Mouse (Mus musculus) thymus, adult 2 months (tissue): ENCODE measurements around the gene Gtf2ird1. TPM values are rescaled to one million over a fixed set of nuclear protein-coding genes. Genes with fewer than 3 reads are reported as not detected.
"Not testable (repeated sequence)": the region's sequence is repeated elsewhere in the genome, so short reads cannot be mapped to it uniquely, and the experiment has no call there.

Source experiments
- DNase-seq: peaks from one replicate; pipeline ENCODE4 v3.0.0; 2021
- H3K27ac ChIP-seq: fragments of 200-500 bp; 2 replicates; pipeline ENCODE4 v1.5.1; 2012; ENCODE audit warnings: low read length, control low read depth; ENCODE audit not compliant: control insufficient read depth, insufficient read depth
- H3K27me3 ChIP-seq: fragments of 200-500 bp; 2 replicates; pipeline ENCODE4 v1.6.1; 2012; ENCODE audit warnings: mild to moderate bottlenecking, low read length, moderate library complexity, mixed read lengths; ENCODE audit not compliant: control insufficient read depth, insufficient read depth
- H3K36me3 ChIP-seq: fragments of 200-500 bp; 2 replicates; pipeline ENCODE4 v1.6.1; 2012; ENCODE audit warnings: mild to moderate bottlenecking, low read length, moderate library complexity; ENCODE audit not compliant: control insufficient read depth, insufficient read depth
- H3K4me1 ChIP-seq: fragments of 200-500 bp; replicated peaks from 2 replicates; pipeline ENCODE4 v1.6.1; 2012; ENCODE audit warnings: low read length; ENCODE audit not compliant: control insufficient read depth, insufficient read depth
- H3K4me3 ChIP-seq: fragments of 200-500 bp; 2 replicates; pipeline ENCODE4 v1.5.1; 2012; ENCODE audit warnings: mild to moderate bottlenecking, low read length, control low read depth, moderate library complexity; ENCODE audit not compliant: control insufficient read depth, insufficient read depth
- CTCF ChIP-seq: fragments of 200-500 bp; IDR thresholded peaks from 2 replicates; pipeline ENCODE4 v1.5.1; 2012; ENCODE audit warnings: mild to moderate bottlenecking, control low read depth, low read length, moderate library complexity, borderline replicate concordance; ENCODE audit not compliant: control insufficient read depth, poor library complexity, insufficient read depth; ENCODE audit errors: extremely low read depth
- POLR2A ChIP-seq: fragments of 200-500 bp; IDR thresholded peaks from 2 replicates; pipeline ENCODE4 v1.6.1; 2012; ENCODE audit warnings: mild to moderate bottlenecking, low read length, control low read depth, moderate library complexity; ENCODE audit not compliant: control insufficient read depth, poor library complexity, insufficient read depth; ENCODE audit errors: extremely low read depth
- WGBS: fragments of 180-500 bp; shearing (Covaris S2); methylation state at CpG from one replicate; pipeline ENCODE4 v1.1.7; 2018; 5-methylcytosine and 5-hydroxymethylcytosine counted together
- polyA plus RNA-seq: library from polyadenylated mRNA; depleted of rRNA; stranded (reverse); fragments of >200 nt; gene quantifications from 2 replicates; pipeline ENCODE4 v1.2.3, GENCODE M21; 2012

Gene Gtf2ird1
- polyA plus RNA-seq, 1 experiment, result 75.6 TPM

DNA sequence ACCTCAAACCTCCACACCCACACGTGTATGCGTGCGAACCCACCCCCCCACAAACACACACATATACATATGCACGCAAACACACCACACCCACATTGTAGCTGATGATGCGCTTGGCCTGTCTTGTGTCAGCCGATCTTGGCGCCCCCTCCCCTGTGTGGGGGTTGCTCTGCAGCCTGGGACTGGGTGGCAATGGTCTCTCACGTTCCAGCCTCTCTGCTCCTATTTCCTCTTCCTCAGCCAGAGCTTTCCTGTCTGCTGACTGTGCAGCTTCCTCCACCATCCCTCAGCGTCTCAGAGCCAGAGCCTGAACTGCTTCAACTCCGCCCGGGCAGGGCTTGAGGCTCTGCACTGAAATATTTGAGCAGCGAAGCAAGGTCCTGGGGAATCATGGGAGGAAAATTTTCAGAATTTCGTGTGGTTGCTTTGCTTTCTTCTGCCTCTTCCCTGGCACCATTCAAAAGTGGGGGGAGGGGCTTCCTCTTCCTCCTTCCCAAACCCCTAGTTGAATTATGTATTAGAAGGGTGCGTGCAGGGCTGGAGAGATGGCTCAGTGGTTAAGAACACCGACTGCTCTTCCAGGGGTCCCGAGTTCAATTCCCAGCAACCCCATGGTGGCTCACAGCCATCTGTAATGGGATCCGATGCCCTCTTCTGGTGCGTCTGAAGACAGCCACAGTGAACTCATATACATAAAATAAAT lies 113.9 kb downstream of the Gtf2ird1 start:
- TF ChIP-seq POLR2A, result no peak
- TF ChIP-seq CTCF, result no peak
- no peaks in the 10 kb centered on the region for H3K36me3 ChIP-seq
- H3K27me3 ChIP-seq, result no peaks in the 10 kb centered on the region
- H3K4me1 ChIP-seq, result peaks cover 8% of the 10 kb centered on the region
- DNase-seq, result peak; percentile 17
- H3K4me3 ChIP-seq, result no peak overlapping the region
- WGBS, result 56% methylated on average over 18 of the region's 18 CpGs
- H3K27ac ChIP-seq, result no peak overlapping the region

DNA sequence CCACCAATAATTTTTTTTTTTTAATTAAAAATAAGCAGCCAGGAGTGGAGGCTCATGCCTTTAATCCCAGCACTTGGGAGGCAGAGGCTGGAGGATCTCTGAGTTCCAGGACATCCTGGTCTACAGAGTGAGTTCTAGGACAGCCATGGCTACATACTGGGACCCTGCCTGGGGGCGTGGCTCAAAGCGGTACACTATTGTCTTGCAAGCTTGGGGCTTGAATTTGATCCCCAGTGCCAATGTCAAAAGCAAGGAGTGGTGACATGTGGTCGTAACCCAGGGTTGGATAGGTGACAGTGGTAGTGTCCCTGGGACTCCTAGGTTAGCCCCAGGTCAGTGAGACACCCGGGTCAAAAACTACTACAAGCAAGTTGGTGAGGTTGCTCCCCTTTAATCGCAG lies 114.8 kb downstream of the Gtf2ird1 start:
- no peak overlapping the region for H3K27ac ChIP-seq
- no peak overlapping the region for H3K4me3 ChIP-seq
- 95% methylated on average over 5 of the region's 5 CpGs for WGBS
- H3K4me1 ChIP-seq, result peaks cover 14% of the 10 kb centered on the region
- no peaks in the 10 kb centered on the region for H3K36me3 ChIP-seq
- TF ChIP-seq POLR2A (no peak), CTCF (no peak)
- DNase-seq, result no peak
- no peaks in the 10 kb centered on the region for H3K27me3 ChIP-seq

DNA sequence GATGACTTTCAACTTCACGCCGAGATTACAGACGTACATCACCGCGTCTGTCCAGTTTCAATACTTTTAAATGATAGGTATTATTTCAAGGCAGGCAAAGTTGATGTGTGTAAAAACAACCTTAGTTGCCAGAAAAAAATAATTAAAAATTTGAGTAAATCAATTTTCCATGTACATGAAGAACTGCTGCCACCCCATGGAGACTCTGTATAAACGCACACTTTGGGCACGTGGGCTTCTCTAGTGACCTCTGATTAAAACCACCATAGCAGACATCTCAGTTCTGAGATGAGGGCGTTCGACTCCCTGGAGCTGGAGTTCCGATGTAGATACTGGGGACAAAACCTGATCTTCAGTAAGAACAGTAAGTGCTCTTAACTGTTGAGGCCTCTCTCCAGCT lies 115.2 kb downstream of the Gtf2ird1 start:
- TF ChIP-seq CTCF (no peak), POLR2A (no peak)
- no peaks in the 10 kb centered on the region for H3K36me3 ChIP-seq
- peak; percentile 28 for DNase-seq

DNA sequence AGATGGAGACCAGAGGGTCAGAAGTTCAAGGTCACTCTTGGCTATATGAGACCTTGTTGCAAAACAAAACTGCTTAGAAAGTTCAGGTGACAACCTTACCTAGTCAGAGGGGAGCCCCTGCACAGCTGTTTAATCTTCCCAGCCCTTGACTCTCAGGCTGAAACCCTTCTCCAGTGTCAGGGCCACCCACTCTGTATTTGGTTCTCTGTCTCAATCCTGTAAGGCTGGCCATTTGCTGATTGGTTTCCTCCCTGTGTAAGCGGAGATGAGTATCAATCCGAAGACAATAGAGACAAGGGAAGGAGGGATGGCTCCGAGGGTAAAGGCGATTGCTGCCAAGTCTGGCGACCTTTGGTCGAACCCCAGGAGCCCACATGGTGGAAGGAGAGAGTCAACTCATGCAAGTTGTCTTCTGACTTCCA lies 116.4 kb downstream of the Gtf2ird1 start:
- no peaks in the 10 kb centered on the region for H3K36me3 ChIP-seq
- H3K4me1 ChIP-seq, result peaks cover 17% of the 10 kb centered on the region
- H3K27me3 ChIP-seq, result no peaks in the 10 kb centered on the region
- DNase-seq, result no peak
- no peak overlapping the region for H3K4me3 ChIP-seq
- WGBS, result 92% methylated on average over 6 of the region's 6 CpGs
- TF ChIP-seq POLR2A (no peak), CTCF (no peak)
- no peak overlapping the region for H3K27ac ChIP-seq

More for the DNA sequence above, 115.2 kb downstream of the Gtf2ird1 start:
- Histone ChIP-seq H3K4me1 (peaks cover 17% of the 10 kb centered on the region), H3K27me3 (no peaks in the 10 kb centered on the region), H3K27ac (no peak overlapping the region), H3K4me3 (no peak overlapping the region)
- 54% methylated on average over 10 of the region's 10 CpGs for whole genome bisulfite sequencing

DNA sequence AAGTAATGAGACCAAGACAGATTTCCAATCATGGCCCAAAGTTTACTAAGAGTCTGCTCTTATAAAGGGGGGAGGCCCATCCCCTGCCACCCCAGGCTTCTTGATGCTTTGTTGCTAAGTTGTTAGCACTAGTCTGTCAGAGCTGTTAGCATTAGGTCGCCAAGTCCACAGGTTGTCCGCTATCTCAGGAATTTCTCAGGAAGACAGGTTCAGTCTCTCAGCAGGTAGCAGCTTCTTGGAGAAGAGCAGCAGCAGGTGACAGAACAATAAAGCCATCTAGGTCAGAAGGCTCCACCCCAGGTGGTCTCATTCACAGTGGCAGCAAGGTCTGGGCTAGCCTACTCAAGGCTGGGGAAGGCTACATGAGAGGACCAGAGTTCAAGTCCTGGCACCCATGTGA lies 119.5 kb downstream of the Gtf2ird1 start:
- H3K4me3 ChIP-seq, H3K27ac ChIP-seq, DNase-seq, H3K36me3 ChIP-seq, H3K27me3 ChIP-seq: not testable (repeated sequence)
- peaks cover 27% of the 10 kb centered on the region for H3K4me1 ChIP-seq
- 99% methylated on average over 2 of the region's 2 CpGs for WGBS

DNA sequence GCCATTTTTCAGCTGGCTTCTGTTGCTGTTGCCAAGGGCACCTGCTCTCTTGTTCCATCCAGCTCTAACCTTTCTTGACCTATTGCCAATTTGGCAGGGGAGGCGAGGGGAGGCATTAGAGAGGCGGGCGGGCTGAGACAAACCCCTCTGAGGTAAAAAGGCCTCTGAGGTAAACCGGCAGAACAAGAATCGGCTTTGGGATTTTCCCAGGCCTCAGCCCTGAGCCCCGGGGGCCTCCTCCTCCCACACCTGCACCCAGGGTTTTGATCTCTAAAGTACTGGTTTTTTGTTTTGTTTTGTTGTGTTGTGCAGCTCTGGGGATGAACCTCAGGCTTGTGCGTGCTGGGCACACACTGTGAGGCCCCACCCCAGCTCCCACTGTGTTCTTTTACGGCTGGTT lies 123.8 kb downstream of the Gtf2ird1 start:
- DNase-seq, result peak; percentile 59
- no peak for TF ChIP-seq POLR2A
- TF ChIP-seq CTCF, result 0 out of 2 replicates have a peak, but pooled peaks have one; percentile 17
- Histone ChIP-seq H3K36me3 (no peaks in the 10 kb centered on the region), H3K4me3 (no peak overlapping the region), H3K4me1 (peaks cover 25% of the 10 kb centered on the region), H3K27me3 (no peaks in the 10 kb centered on the region), H3K27ac (peak overlapping the region; percentile 55)
- 8% methylated on average over 8 of the region's 8 CpGs for WGBS

DNA sequence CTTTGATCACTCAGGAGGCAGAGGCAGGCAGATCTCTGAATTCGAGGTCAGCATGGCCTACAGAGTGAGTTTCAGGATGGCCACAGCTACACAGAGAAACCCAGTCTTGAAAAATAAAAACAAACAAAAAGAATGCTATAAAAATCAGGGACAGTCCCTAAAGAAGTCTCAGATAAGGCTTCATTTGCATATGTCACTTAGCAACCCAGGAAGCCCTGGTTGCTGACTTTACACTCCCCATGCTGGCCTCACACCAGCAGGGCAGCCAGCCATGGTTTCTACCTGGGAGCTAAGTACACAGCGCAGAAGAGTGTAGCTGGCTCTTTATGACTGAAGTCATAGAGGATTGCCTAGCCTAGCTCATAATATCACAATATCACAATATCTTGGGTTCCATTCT lies 126.4 kb downstream of the Gtf2ird1 start:
- Histone ChIP-seq H3K36me3 (no peaks in the 10 kb centered on the region), H3K27me3 (no peaks in the 10 kb centered on the region), H3K27ac (no peak overlapping the region), H3K4me3 (no peak overlapping the region), H3K4me1 (peaks cover 25% of the 10 kb centered on the region)
- 82% methylated on average over 2 of the region's 2 CpGs for WGBS
- no peak for DNase-seq
- no peak for TF ChIP-seq POLR2A
- TF ChIP-seq CTCF, result no peak

DNA sequence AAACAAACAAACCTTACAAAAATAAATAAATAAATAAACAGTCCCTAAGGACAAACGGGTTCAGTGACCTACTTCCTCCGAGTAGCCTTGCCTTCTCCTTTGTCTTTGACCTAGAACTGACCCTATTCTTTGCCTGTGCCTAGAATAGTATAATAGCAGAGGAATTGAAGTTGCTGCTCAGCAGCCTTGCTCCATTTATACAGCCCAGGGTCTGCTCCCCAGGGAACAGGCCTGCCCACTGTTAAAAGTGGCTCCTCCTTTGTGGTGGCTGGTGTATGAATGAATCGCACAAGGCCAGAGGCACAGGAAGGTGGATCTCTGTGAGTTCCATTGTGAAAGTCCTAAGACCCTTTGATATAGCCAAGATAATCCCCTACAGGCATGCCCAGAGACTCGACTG lies 127.2 kb downstream of the Gtf2ird1 start:
- H3K36me3 ChIP-seq, result no peaks in the 10 kb centered on the region
- H3K27me3 ChIP-seq, result no peaks in the 10 kb centered on the region
- no peak overlapping the region for H3K4me3 ChIP-seq
- DNase-seq, result no peak
- peaks cover 24% of the 10 kb centered on the region for H3K4me1 ChIP-seq
- no peak for TF ChIP-seq CTCF
- TF ChIP-seq POLR2A, result no peak
- 87% methylated on average over 4 of the region's 4 CpGs for WGBS
- H3K27ac ChIP-seq, result no peak overlapping the region
